8 mouse cellular contexts compared by ENCODE assay signal in the genomic region with DNA sequence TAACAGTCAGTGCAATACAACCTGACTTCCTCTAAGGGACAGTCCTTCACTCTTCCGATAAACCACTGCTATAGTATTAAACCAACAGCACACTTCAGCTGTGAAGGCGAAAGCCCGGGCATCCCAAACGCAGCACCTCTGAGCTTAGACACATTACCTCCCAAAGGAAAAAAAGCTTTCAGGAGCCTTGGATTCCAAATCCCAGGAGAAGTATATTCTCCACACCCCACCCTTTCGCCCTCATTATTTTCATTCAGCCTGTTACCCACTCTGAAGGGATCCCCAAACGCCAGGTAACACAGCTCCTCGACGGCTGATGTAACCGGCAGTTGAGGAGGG. TPM values are rescaled to one million over a fixed set of nuclear protein-coding genes. Genes with fewer than 3 reads are reported as not detected.
DNase-seq lines count a peak whose midpoint lies in the region; ATAC-seq and TF ChIP-seq lines count a peak whose summit lies in the region.

No protein-coding gene starts in this region.

- H3K4me1 ChIP-seq in megakaryocyte, embryonic 14.5 days = peaks cover 60% of the 10 kb centered on the region
- peaks cover 8% of the 10 kb centered on the region for H3K4me1 ChIP-seq in limb, embryonic 12.5 days (replicated peaks)
- H3K4me1 ChIP-seq in small intestine, adult 2 months (ENCODE audit: control insufficient read depth, insufficient read depth, insufficient read length, low read length) = no peaks in the 10 kb centered on the region

- TF ChIP-seq CTCF in small intestine, adult 2 months (IDR thresholded peaks at IDR 0.05; ENCODE audit: extremely low read depth, insufficient read length, insufficient replicate concordance, low read depth, low read length) = no peak

- peak overlapping the region; percentile 96 for H3K4me3 ChIP-seq in megakaryocyte, embryonic 14.5 days (replicated peaks)
- H3K4me3 ChIP-seq in limb, embryonic 12.5 days (replicated peaks) = peak overlapping the region; percentile 100
- H3K4me3 ChIP-seq in small intestine, adult 2 months (ENCODE audit: low read depth, low read length) = peak overlapping the region; percentile 86

- no peaks in the 10 kb centered on the region for H3K27me3 ChIP-seq in megakaryocyte, embryonic 14.5 days (replicated peaks)
- no peaks in the 10 kb centered on the region for H3K27me3 ChIP-seq in limb, embryonic 12.5 days
- H3K27me3 ChIP-seq in small intestine, adult 2 months (ENCODE audit: control insufficient read depth, insufficient read depth, low read length) = no peaks in the 10 kb centered on the region

- ATAC-seq in megakaryocyte, adult 5-6 weeks (ENCODE audit: poor library complexity, severe bottlenecking) = no peak
- ATAC-seq in erythroid progenitor cell, adult 5-6 weeks (replicated peaks; ENCODE audit: low FRiP score, poor library complexity, severe bottlenecking) = peak; percentile 22
- ATAC-seq in limb, embryonic 12.5 days (ENCODE audit: insufficient number of reproducible peaks, insufficient read depth, low FRiP score, low TSS enrichment, low read depth) = no peak

- H3K9me3 ChIP-seq in megakaryocyte, embryonic 14.5 days = no peaks in the 10 kb centered on the region
- no peaks in the 10 kb centered on the region for H3K9me3 ChIP-seq in limb, embryonic 12.5 days

- H3K9ac ChIP-seq in limb, embryonic 12.5 days (replicated peaks) = peak overlapping the region; percentile 100

- H3K27ac ChIP-seq in limb, embryonic 12.5 days = peak overlapping the region; percentile 100
- H3K27ac ChIP-seq in small intestine, adult 2 months (ENCODE audit: insufficient read depth, low read depth, low read length) = peak overlapping the region; percentile 87

- 4% methylated on average over 9 of the region's 9 CpGs for WGBS in limb, embryonic 12.5 days
- WGBS in small intestine, adult 2 months = 2% methylated on average over 9 of the region's 9 CpGs

- DNase-seq in layer of hippocampus, postnatal 14 days (ENCODE audit: low spot score in 2 of 2) = no peak
- DNase-seq in frontal cortex, postnatal 10 days (ENCODE audit: low spot score in 2 of 2) = no peak
- no peak for DNase-seq in right cerebral cortex, postnatal 14 days

- peaks cover 47% of the 10 kb centered on the region for H3K36me3 ChIP-seq in megakaryocyte, embryonic 14.5 days (replicated peaks; ENCODE audit: low read length)
- H3K36me3 ChIP-seq in limb, embryonic 12.5 days = peaks cover 47% of the 10 kb centered on the region
- H3K36me3 ChIP-seq in small intestine, adult 2 months (ENCODE audit: control insufficient read depth, insufficient read depth, low read length) = peaks cover 43% of the 10 kb centered on the region

- H3K4me2 ChIP-seq in limb, embryonic 12.5 days = peak overlapping the region; percentile 66

- TF ChIP-seq POLR2A in small intestine, adult 2 months (IDR thresholded peaks at IDR 0.05; ENCODE audit: low read depth, low read length) = no peak

RNA-seq across cellular contexts. Expression of a gene that starts 1.6 kb away (rescaled TPM):
- 956 and 1,090 TPM in 2 replicates for polyA plus RNA-seq in megakaryocyte, embryonic 14.5 days (2012; ENCODE audit: insufficient read depth, low replicate concordance)
- 75.5 and 84.4 TPM in 2 replicates for total RNA-seq in megakaryocyte, adult 5-6 weeks (2015)
- total RNA-seq in megakaryocyte, adult 5-6 weeks (2017) = 26.1 and 40.5 TPM in 2 replicates
- 94.7 and 95.1 TPM in 2 replicates for total RNA-seq in erythroid progenitor cell, adult 5-6 weeks (2015; ENCODE audit: low replicate concordance)
- 71.8 and 75.6 TPM in 2 replicates for total RNA-seq in erythroid progenitor cell, adult 5-6 weeks (2017; ENCODE audit: low replicate concordance)
- 59.6 and 65.8 TPM in 2 replicates for polyA plus RNA-seq in limb, embryonic 12.5 days (2016; fragmentation: Nextera tagmentation; extraction: Ambion mirVana)
- 143 and 301 TPM in 2 replicates for polyA plus RNA-seq in small intestine, adult 2 months (2012; rRNA removed)
- 100 to 1,000 TPM; 122 to 124 TPM for total RNA-seq in layer of hippocampus, postnatal 14 days (2021)

RNA-seq across cellular contexts. Expression of a gene that starts 14.5 kb away (rescaled TPM):
- 19.3 and 43.5 TPM in 2 replicates for polyA plus RNA-seq in megakaryocyte, embryonic 14.5 days (2012; ENCODE audit: insufficient read depth, low replicate concordance)
- 40.2 and 44.3 TPM in 2 replicates for total RNA-seq in megakaryocyte, adult 5-6 weeks (2015)
- 33.8 and 44.9 TPM in 2 replicates for total RNA-seq in megakaryocyte, adult 5-6 weeks (2017)
- 23.8 and 28.1 TPM in 2 replicates for total RNA-seq in erythroid progenitor cell, adult 5-6 weeks (2015; ENCODE audit: low replicate concordance)
- 10.7 and 11.6 TPM in 2 replicates for total RNA-seq in erythroid progenitor cell, adult 5-6 weeks (2017; ENCODE audit: low replicate concordance)
- 137 and 140 TPM in 2 replicates for polyA plus RNA-seq in limb, embryonic 12.5 days (2016; fragmentation: Nextera tagmentation; extraction: Ambion mirVana)
- polyA plus RNA-seq in small intestine, adult 2 months (2012; rRNA removed) = 83.1 and 121 TPM in 2 replicates
- total RNA-seq in layer of hippocampus, postnatal 14 days (2021) = 10 to 100 TPM; 79.7 to 88.9 TPM

RNA-seq across cellular contexts. Expression of a gene that starts 26.4 kb away (rescaled TPM):
- polyA plus RNA-seq in megakaryocyte, embryonic 14.5 days (2012; ENCODE audit: insufficient read depth, low replicate concordance) = 94.0 and 146 TPM in 2 replicates
- 18.2 and 20.6 TPM in 2 replicates for total RNA-seq in megakaryocyte, adult 5-6 weeks (2015)
- total RNA-seq in megakaryocyte, adult 5-6 weeks (2017) = 9.9 and 10.6 TPM in 2 replicates
- total RNA-seq in erythroid progenitor cell, adult 5-6 weeks (2015; ENCODE audit: low replicate concordance) = 4.7 and 12.6 TPM in 2 replicates
- total RNA-seq in erythroid progenitor cell, adult 5-6 weeks (2017; ENCODE audit: low replicate concordance) = 4.1 and 4.6 TPM in 2 replicates
- polyA plus RNA-seq in limb, embryonic 12.5 days (2016; fragmentation: Nextera tagmentation; extraction: Ambion mirVana) = 57.8 and 59.9 TPM in 2 replicates
- polyA plus RNA-seq in small intestine, adult 2 months (2012; rRNA removed) = 30.5 and 54.4 TPM in 2 replicates
- total RNA-seq in layer of hippocampus, postnatal 14 days (2021) = 10 to 100 TPM; 65.7 to 68.1 TPM

RNA-seq across cellular contexts. Expression of a gene that starts 38.7 kb away (rescaled TPM):
- polyA plus RNA-seq in megakaryocyte, embryonic 14.5 days (2012; ENCODE audit: insufficient read depth, low replicate concordance) = 1.1 and 1.4 TPM in 2 replicates
- total RNA-seq in megakaryocyte, adult 5-6 weeks (2015) = 0.07 and 0.52 TPM in 2 replicates
- total RNA-seq in megakaryocyte, adult 5-6 weeks (2017) = not detected in 2 replicates
- total RNA-seq in erythroid progenitor cell, adult 5-6 weeks (2015; ENCODE audit: low replicate concordance) = 2.2 TPM in 1 of 2 replicates, not detected in the other
- total RNA-seq in erythroid progenitor cell, adult 5-6 weeks (2017; ENCODE audit: low replicate concordance) = not detected in 2 replicates
- 52.5 and 54.1 TPM in 2 replicates for polyA plus RNA-seq in limb, embryonic 12.5 days (2016; fragmentation: Nextera tagmentation; extraction: Ambion mirVana)
- 0.08 and 0.23 TPM in 2 replicates for polyA plus RNA-seq in small intestine, adult 2 months (2012; rRNA removed)
- 1 to 10 TPM in 1 of 2 experiments, under 1 TPM in 1; 0.85 to 2.2 TPM for total RNA-seq in layer of hippocampus, postnatal 14 days (2021)
